Mouse (Mus musculus): ENCODE measurements around the gene Col6a2. TPM values are rescaled to one million over a fixed set of nuclear protein-coding genes. Genes with fewer than 3 reads are reported as not detected.

Gene Col6a2
- total RNA-seq (2014; fragmentation: Nextera tagmentation) (0.70 TPM in 1 of 2 replicates, not detected in the other), total RNA-seq (2017) (not detected in 2 replicates)

DNA sequence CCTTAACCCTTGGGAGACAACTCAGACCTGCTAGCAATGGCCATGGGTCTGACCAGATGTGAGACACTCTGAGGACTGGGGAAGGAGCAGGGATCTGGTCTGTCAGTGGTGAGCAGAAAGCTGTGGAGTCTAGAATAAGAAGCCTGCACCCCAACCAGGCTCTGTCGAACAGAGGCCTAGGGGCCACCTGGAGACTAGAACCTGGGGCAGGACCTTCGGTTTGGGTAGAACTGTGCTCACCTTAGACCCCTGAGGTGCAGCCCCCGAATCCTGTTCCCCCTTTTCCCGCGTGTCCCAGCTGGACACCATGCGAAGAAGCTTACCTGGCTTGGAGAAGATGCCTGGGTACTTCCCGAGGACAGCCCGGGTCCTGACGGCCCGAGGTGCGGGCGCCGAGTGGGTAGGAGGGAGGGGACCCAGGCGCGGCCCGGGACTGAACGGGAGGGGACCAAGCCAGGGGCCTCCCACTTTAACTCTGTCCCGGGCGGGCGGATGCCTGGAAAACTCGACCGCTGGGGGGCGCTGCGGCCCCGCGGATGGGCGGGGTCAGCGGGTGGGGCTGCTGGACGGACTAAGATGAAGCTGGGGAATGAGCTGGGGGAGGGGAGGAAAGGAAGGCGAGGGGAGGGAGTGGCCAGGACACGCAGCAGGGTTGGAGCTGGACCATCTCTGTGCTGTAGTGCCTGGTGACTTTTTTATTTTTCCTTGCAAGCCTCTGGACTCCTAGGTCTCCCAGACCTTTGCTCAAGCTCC is at the start of gene Col6a2:
Gene Col6a2, minus strand, starts transcription at position 703 of the 753 bp plus-strand sequence.
- peak; percentile 52 for ATAC-seq (replicated peaks; ENCODE audit: low FRiP score, low TSS enrichment, poor library complexity, severe bottlenecking)

DNA sequence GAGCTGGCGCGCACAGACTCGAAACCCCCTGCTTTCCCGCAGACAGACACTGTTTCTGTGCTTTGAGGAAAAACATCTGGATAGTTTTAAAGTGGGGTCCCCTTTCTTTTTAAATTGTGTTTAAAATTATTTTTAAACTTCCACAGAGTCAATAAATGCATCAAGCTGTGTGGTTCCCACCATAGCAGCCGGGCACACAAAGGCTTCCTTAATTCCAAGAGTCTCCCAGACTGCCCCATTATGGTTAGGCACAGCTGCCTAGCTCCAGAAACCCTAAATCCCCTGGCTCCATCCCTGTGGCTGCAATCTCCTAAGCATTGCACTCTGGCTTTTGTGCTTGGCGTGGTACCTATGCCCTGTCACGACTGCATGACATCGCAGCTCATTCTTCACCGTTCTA is 48.5 kb upstream of the Col6a2 start:
- no peak for ATAC-seq (replicated peaks; ENCODE audit: low FRiP score, low TSS enrichment, poor library complexity, severe bottlenecking)

DNA sequence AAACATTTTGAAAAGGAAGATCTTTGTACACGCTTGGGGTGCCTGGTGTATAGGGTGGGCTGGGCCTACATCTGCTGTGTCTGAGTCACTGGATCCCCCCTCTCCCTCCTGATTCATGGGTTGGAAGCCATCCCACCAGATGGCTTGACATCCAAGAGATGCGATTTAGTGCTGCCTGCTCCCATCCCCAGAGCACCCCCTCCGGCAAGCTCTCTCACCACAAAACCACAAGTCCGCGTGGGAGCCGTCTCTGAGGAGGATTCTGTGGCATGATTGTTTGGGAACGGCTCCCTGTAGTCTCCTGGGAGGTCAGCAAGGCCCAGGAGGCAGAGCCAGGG is 45.5 kb upstream of the Col6a2 start:
- ATAC-seq (replicated peaks; ENCODE audit: low FRiP score, low TSS enrichment, poor library complexity, severe bottlenecking), result no peak

DNA sequence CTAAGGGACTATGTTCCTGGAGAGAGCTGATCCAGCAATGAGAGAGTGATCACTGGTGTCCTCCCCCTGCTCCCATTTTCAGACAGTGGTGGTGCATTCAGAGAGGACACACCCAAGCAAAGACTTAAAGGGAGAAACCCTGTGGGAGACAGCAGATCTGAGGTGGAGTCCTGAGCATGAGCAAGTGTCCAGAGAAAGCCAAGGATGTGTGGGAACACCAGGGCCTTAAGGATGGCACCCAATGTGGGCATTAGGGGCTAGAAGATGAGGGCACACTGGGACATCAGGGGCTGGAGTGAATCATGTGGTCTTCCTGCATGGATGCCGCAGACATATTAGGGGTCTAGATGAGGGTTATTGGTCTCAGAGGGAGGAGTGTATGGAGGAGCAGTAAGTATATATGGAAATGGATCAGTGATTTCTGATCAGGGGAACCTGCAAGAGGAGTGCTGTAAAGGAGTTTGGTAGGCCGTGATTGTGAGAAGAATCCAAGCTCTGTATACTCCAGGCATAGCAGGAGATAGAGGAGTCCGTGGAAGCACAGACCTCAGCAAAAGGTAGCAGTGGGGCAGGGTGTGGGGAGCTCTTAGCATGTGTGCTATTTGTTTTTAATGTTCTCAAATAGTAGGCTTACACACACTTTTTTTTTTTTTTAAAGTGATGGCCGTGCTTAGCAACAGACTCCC is 45.0 kb upstream of the Col6a2 start:
- ATAC-seq (replicated peaks; ENCODE audit: low FRiP score, low TSS enrichment, poor library complexity, severe bottlenecking), result no peak

DNA sequence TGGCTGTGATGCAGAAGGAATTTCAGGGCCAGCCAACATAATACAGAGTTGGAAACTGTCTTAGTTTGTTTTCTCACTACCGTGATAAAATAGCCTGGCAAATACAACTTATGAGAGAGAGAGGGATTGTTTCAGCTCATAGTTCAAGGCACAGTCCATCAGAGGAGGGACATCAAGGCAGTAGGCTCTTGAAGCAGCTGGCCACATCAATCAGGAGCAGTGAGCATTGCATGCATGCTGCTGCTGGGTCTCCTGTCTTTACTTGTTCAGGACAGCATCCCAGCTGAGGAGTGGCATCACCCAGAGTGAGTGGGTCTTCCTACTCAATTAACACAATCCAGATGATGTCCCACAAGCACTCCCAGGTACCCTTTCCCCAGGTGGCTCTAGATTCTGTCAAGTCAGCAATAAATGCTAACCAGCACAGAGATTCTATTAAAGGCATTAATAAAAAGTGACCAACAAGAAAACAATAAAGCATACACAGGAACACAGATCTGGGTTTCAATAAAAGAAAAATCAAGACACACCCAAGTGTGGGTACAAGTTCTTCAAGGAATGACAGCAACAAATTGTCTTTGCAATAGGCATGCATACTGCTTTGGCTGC is 43.9 kb upstream of the Col6a2 start:
- no peak for ATAC-seq (replicated peaks; ENCODE audit: low FRiP score, low TSS enrichment, poor library complexity, severe bottlenecking)

DNA sequence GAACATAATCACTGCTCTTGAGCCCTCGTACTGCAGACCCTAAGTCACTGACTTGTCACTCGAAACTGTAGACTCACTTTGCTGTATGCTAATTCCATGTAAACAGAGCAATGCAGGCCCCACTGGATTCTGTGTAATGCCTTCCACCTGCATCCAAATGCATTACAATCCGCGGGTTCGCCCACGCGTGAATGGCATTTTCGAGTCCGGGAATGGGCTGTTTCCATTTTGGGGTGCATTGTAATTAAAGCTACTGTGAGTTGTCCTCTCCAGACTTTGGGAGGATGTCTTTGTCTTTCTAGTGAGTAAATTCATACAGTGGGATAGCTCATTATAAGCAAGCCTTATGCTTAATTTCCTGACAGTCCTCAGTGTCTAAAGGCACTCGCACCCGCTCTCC is 42.1 kb upstream of the Col6a2 start:
- ATAC-seq (replicated peaks; ENCODE audit: low FRiP score, low TSS enrichment, poor library complexity, severe bottlenecking), result no peak

DNA sequence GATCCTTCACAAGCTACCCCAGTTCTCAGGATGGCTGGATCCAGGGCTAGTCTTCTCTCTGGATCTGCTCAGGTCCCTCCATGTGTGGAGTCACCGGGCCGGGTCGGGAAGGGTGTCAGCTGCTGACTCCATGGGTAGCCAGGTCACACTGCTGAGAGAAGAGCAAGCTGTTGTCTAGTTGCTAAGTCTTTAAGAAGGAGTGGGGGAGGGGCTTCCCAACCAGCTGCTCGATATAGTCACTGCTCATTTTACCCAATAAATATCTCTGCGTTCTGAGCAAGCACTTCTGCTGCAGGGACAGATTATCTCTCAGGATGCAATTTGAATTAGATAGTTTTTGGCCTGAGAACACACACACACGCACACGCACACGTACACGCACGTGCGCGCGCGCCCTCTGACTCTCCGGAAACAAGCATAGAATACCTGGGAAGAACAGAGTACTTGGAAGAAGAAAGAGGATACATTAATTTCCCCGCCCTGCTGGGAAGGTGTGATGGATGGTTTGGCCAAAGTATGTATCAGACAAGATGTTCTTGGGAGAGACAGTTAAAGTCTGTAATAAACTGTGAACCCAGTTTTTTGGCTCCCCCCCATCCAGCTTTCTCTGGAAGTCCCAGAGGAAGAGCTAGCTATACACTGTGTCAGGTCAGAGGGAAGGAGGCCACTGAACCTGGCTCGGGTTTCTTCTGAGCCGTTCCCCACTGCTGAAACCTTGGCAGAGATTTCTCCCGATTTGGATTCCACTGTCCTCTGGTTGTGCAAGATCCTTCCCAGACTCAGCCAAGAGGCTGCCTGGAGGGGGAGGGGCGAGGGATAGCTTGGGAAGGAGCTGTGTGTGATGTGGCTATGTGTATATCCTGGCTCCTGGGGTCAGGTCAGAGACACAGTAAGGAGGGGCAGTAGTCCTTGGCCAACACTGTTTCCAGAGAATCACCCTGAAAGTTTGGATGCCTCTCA is 41.0 kb upstream of the Col6a2 start:
- no peak for ATAC-seq (replicated peaks; ENCODE audit: low FRiP score, low TSS enrichment, poor library complexity, severe bottlenecking)

DNA sequence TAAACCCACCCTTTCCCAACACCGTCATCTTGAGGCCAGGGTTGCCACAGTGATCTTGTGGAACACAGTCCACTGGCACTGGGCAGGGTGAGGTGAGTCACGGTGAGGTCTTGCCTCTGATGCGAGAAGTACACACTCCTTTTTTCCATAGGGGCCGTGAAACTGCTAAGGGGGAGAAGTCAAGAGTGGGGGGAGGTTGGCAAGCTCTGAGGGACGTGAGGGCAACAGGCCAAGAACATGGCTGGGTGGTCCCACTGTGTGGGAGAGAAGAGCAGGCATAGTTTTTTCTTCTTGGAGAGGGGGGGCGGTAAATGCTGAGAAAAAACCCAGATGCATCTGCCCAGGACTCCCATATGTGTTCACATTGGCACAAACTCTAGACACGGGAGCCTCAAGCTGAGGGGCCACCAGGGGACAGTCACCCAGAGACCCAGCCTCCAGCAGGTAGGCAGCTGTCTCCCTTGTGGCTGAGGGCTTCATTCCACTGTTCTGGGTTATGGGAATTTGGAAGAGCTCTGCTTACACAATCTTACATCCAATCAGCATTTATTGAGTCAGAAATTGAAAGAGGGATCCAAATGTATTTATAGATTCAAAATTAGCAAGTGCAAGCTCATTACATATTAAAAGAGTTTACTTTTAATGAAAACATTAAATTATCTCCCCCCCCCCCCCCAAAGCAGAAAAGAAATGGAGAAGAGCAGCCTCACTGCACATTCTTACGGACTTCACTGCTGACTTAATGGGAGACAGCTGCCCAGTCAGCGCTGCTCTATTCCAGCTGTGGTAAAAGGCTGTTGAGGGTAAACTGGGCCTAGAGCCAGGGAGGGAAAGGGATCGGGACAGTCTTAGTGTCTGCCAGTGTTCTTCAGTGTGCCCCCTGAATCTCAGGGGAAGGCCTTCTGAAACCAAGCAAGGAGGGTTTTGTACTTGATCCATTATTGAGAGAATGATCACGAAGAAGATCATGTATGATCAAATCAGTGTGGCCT is 30.2 kb upstream of the Col6a2 start:
- no peak for ATAC-seq (replicated peaks; ENCODE audit: low FRiP score, low TSS enrichment, poor library complexity, severe bottlenecking)

DNA sequence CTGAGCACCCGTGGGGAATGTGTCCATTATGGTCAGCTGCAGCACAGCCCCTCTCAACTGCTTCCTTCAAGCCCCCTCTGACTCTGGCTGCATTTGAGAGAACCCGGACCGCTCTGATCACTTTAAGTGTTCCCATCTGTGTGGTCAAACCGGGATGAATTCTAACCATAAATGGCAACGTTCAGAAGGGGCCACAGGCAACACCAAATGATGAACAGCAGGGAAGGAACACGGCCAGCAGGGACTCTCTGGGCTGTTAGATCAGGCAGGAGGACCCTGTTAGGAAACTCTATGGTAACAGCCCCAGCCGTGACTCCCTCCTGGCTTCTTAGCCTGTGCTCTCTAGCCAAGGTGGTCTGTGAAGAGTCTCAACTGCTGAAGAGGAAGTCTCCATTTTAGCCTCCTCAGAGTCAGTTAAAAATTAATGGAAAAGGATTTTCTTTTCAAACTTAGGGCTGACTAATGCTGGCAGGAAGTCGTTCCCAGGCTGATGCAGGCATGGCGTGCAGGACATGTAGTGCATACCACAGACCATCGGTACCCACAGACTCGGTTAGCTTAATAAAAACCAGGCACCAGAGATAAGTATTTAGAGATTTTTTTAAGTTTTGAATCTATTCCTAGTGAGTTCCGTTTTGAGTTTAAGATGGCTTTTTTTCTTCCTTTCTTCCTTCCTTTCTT is 27.4 kb upstream of the Col6a2 start:
- no peak for ATAC-seq (replicated peaks; ENCODE audit: low FRiP score, low TSS enrichment, poor library complexity, severe bottlenecking)

DNA sequence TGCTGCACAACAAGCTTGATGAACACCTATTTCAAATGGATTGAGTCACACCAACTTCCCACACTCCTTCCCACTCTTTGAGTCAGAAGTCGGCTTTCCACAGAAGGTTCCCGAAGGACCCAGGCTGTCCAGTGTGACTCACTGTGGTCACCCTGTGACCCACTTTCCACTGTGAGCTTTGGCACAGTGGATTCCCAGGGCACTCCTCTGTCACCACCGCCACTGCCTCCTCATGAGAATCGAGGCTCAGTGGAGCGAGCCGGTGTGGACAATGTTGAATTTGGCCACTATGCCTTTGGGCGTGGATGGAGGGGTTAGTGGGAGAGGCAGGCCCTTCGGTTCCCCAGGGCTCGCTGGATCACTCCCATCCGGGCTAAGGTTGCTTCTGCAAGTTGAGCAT is 25.3 kb upstream of the Col6a2 start:
- ATAC-seq (replicated peaks; ENCODE audit: low FRiP score, low TSS enrichment, poor library complexity, severe bottlenecking), result no peak

DNA sequence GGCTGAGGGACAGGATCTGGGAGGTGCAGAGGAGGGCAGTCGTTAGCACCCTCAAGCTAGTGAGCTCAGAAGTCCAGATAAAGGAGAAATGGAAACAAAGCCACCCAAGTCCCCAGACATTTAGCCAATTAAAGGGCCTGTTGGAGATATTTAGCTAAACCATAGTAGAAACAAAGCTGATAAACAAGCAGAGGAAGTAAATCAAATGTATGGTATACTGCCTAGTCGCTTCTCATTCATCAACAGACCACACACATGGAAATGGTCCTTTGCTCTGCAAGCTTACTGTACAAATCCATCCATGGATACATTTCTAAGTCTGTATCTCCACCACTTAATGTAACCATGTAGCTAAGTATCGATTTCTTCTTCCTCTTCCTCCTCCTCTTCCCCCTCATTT is 24.0 kb upstream of the Col6a2 start:
- ATAC-seq (replicated peaks; ENCODE audit: low FRiP score, low TSS enrichment, poor library complexity, severe bottlenecking), result no peak

DNA sequence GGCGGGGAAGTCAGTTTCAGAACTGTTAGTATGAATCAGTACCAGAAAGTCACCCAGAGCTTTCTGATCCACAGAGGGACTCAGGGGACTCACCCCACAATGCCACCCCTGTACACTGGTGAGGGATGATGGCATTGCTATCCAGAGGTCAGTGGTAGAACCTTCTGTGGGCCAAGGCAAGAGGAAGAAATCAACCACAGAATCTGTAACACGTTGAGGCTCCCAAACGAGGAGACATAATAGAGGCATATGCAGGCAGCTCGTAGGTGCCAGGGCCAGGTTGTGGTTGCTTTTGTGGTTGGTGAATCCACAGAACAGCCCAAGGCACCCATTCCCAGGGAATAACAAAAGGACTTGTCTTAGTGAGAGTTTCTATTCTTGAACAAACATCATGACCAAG is 22.3 kb upstream of the Col6a2 start:
- no peak for ATAC-seq (replicated peaks; ENCODE audit: low FRiP score, low TSS enrichment, poor library complexity, severe bottlenecking)

DNA sequence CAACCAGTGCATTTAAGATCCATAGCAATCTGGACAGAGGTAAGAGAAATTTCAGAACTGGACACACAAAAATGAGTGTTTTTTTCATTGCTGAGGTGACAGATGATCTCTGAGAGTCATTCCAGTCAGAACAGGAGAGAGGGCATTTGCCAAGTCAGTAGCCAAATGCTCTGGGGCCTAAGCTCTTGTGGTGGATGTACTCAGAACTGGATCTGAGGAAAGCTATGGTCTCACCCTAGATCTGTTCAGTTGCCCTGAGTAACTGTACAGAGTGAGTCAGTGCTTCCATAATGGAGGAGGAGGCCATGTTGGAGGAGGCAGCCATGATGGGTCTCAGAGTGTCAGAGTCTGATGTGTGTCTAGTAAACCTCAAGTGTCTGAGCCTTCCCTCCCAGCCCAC is 21.6 kb upstream of the Col6a2 start:
- ATAC-seq (replicated peaks; ENCODE audit: low FRiP score, low TSS enrichment, poor library complexity, severe bottlenecking), result no peak

DNA sequence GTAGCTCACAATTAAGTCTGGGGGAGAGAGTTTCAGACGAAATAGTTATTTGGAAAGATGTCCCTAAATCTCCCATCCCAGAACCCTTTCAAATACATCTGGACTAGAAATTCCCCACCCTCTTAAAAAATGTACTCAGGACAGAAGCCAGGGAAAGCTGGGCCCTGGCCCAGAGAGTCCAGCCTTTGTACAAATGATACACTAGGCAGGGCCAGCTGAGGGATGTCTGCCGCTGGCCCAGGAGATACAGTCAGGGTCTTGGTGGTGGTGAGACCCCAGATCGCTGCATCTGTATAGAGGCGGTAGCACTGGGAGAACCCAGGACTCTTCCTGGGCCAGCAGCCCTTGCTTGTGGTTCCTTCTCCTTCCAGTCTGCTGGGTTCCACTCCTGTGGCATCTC is 20.6 kb upstream of the Col6a2 start:
- ATAC-seq (replicated peaks; ENCODE audit: low FRiP score, low TSS enrichment, poor library complexity, severe bottlenecking), result no peak

DNA sequence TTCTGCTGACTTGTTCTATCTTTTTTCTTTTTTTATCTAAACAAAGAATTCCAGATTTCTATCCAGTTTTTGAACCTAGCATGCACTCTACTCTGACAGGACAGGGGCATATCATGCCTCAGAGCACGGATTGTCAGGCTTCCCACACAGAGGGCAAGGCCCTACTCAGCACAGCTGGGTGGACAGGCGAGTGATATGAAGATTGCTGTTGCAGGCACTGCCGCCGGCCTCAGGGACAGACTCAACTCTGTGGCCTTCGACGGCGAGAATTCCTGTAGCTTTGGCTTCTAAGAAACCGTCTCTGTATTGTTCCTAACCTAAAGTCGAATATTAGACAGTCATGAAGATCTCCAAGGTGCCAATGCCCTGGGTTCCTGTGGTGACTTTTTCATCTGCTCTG is 20.0 kb upstream of the Col6a2 start:
- no peak for ATAC-seq (replicated peaks; ENCODE audit: low FRiP score, low TSS enrichment, poor library complexity, severe bottlenecking)

DNA sequence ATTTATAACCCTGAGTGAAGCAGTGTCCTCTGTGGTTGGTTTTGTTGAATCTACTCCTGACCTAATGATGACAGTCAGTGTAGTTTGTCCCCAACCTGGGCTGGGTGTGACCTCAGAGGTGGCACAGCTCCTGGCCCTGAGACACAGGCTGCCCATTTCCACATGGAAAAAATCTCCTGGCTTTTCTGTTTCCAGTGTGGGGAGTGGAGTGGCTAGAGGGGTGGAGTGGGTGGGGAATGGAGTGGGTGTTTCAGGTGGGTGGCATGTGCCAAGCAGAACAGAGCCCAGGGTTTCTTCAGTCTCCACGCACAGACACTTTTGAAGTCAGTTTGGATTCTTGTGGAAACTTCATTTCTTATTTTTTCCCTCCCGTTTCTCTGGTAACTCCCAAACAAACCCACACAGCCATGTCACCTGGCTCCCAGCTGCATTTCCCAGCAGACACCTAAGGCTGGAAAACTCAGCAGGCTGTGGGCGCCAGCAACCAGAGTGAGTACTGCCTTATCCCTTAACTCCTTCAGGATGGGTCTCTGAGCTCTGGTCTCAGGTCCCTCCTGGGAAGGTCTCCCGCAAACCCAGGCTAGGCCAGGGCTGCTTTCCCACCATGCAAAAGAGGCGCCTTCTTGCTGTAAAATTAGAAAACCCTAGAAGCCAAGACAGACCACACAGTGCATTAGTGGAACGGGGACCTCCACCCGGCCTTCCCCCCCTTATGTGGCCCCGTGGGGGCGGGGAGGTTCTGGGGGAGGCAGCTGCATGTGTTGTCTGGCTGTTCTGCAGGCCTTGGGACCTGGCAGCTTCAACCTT is 19.4 kb upstream of the Col6a2 start:
- ATAC-seq (replicated peaks; ENCODE audit: low FRiP score, low TSS enrichment, poor library complexity, severe bottlenecking), result no peak

DNA sequence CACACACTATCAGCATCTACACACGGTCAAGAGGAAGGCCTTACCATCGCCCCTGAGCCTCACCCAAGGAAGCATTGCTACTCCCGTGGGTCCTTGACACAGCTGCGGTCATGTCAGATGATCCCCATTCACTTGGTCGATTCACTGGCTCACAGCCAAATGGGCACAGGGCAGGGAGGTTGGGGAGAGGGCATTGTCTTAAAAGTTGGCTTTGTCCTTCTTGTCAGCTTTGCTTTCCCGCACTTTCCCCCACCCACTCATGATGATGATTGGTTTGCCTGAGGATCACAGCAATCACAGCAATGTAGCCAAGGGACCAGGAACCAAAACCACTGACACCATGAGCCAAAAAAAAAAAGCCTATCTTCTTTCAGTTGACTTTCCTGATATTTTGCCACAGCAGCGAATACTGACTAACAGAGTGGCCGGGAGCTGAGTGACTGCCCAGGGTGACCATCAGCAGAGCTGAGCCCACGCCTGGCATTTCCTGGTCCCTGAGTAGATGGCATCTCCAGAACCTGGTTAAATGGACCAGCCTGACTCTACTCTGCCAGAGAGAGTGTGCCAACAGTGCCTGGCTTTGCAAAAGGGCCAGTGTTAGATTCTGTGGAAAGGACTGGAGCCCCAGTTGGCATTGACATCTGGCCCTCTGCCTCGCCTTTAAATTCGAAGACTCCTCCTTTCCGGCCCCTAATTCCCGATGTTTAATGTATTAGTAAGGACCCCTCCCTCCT is 18.6 kb upstream of the Col6a2 start:
- ATAC-seq (replicated peaks; ENCODE audit: low FRiP score, low TSS enrichment, poor library complexity, severe bottlenecking), result no peak

Measured in megakaryocyte-erythroid progenitor cell, adult 5-6 weeks (primary cell).